Mouse (Mus musculus): ENCODE results near the gene Hspa4.

Gene Hspa4

DNA sequence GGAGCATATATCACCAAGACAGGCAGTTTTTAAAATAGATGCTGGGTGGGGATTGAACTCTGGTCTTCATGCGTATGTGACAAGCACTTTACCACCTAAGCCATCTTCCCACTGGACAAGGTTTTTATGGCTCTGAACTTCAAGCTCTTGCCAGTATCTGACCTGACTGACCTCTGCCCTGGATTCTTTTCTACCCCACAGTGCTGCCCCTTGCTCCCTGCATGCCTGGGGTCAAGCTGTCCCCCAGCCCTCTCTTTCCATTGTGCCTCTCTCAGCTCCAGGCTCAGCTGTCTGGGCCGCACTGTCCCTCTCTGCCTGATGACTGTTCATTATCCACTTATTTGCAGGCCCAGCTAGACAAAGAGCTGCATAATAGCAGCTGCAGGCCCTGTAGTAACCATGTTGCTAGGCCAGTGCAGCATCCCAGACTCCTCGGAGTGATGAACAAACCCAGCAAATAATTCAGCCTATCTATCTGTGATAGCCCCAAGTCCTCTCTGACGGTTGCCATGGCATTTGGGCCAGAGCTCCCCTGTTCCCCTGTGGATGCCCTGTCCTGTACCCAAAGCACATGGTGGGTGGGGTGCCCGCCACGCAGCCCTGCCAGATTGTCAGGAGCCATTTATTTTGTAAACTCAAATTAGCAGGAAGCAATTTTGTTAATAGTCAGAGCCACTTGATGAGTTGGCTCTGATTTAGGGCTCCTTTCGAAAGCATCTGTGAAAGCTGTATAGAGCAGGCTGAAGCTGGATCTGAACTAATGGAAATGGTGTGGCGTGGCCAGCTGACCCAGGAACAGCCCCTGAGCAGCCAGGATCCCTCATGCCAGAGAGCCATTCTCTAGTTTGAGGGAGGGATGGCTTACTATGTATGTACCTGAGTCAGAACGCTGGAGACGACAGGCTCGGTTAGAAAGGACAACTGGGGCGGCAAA, 47.8 kb downstream of the Hspa4 start:
- DNase-seq (ENCODE audit: low spot score in 2 of 2), result no peak

DNA sequence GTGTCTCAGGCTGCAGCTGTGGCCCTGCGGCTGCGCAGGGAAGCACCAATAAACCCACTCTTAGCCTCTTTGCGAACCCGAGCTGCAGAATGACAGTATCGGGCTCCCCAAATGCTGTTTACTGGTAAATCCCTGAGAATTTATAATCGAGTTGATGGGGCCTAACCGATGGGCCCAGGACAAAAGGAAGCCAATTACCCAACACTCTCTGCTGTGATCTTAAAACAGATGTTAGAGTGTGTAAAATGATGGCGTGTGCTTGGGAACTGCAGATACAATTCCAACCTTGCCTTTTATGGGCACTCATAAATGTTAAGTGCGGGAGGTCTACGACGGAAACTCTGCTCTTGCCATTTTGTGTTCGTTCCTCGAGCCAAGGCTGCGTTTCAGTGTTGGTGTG, 49.5 kb downstream of the Hspa4 start:
- no peak for DNase-seq (ENCODE audit: low spot score in 2 of 2)

DNA sequence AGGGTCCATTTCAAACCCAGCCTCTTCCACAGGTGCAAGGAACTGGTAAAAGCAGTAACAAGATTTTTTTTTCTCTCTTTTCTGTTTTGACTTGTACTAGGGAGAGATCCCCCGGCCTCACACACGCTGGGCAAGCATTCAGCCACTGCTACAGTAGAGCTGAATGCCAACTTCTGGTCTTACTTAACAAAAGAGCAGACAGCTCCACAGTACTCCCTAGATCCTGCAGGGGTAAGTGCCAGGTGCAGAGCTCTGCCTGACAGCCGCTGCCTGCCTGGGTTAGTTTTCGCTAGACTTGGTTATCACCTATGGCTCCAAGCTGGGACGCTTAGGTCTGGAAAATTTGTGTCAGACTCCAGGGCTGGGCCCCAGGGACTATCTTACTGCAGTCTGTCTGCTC, 50.6 kb downstream of the Hspa4 start:
- DNase-seq (ENCODE audit: low spot score in 2 of 2), result no peak

DNA sequence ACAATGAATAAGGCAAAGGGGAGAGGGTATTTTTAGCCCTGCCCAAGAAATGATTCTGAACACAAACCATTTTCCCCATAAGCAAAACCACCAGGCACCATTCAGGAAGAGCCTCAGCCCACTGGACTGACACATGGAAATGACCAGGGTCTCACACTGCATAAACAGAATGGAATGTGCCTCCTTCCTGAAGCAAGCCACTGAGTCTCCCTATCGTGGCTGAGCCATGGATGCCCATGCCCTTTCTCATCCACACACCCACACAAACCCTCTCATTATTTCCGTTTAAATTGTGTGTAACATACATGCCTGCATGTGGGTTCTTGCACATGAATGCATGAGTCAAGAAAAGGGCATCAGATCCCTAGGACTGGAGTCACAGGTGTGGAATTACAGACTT, 54.7 kb downstream of the Hspa4 start:
- DNase-seq (ENCODE audit: low spot score in 2 of 2), result no peak

DNA sequence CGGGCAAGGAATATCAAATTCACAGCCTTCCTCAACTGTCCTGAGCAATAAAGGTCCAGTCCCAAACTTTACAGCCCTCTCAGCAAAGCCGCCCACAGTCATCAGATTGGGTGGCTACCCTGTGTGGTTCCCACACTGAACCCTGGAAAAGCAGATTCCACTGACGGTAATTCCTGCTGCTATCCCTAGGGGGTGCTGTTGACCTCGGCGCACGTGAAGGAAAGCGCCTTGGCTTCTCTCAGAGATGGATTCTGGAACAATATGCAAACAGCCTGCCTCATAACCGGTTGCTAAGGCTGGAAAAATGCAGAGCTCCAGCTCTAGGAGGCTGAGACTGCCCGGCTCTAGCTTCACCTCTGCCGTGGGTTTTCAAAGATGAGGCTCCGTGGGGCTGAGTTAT, 57.1 kb downstream of the Hspa4 start:
- DNase-seq (ENCODE audit: low spot score in 2 of 2), result no peak

DNA sequence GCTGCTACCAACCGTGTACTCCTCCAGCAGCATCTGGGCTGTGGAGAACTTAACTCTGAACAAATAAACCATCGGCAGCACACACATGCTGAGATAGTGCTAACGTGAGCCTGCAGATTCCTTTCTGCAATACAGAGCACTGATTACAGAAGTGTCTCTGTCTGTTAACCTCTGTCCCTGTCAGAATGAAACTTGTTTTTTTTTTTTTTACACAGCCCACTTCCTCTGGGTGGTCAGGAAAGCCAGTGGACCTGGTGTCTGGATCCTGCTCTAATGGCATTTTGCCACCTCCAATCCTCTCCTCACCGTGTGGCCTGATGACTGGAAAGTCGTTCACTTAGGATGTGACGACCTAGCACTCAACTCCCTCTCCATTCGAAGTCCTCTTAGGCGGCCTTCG, 66.7 kb downstream of the Hspa4 start:
- DNase-seq (ENCODE audit: low spot score in 2 of 2), result no peak

DNA sequence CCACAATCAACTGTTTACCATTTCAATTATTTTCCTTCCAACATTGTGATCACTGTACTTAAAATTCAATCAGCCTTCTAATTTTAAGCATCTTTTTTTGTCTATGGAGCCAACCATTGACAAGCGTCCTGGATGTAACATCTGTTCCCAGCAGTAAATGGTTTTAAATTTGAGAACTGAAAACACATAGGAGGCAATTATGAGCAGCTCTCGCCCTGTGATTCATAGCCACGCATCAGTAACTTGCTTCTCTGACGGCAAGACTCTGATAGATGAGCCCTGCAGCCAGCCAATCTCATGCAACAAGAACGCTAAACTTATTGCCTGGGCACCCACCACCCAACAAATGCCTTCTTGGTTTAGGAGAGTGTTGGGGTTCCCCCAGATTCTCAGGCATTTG, 68.4 kb downstream of the Hspa4 start:
- DNase-seq (ENCODE audit: low spot score in 2 of 2), result no peak

DNA sequence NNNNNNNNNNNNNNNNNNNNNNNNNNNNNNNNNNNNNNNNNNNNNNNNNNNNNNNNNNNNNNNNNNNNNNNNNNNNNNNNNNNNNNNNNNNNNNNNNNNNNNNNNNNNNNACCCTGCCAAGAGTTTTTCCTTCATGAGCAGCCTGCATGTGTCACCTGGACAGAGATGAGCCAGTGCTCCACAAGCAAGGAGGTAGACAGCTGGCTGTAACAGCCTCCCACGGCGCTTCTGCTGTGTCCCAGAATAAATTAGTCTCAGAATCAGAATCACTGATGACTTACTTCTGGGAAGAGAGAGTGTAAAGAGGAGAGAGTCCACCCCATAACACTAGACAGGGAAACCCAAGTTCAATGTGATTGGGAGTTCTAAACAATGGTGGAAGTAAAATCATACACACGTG, 71.2 kb downstream of the Hspa4 start:
- DNase-seq (ENCODE audit: low spot score in 2 of 2), result no peak

DNA sequence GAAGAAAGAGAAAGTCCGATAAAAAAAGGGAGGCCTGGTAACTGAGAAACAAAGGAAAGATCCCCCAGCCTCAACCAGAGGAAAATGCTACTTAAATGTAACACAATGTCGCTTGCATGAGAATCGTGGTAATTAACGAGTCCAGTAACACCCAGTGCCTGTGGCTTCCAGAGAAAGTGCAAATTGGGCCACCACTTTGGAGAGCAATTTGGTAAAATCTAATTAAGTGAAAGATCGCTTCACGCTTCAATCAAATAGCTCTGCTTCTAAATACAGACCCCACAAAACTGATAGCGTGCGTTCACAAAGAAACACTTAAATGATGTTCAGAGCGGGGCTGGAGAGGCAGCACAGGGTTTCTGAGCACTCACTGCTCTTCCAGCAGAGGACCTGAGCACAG, 89.4 kb downstream of the Hspa4 start:
- no peak for DNase-seq (ENCODE audit: low spot score in 2 of 2)

Data from spleen, postnatal 4 days (tissue).